Mouse (Mus musculus): ENCODE results near the gene Lhpp. TPM values are rescaled to one million over a fixed set of nuclear protein-coding genes. Genes with fewer than 3 reads are reported as not detected.

Lhpp gene
- polyA plus RNA-seq, 2 experiments: 5.6 to 6.0 TPM

GRCm38 (mm10) chr7:132589610-132590009 is 20.8 kb upstream of the Lhpp start:
- no peak for DNase-seq (ENCODE audit: low read depth in 3 of 3, low spot score in 3 of 3)
- no peak overlapping the region for H3K4me3 ChIP-seq (ENCODE audit: insufficient read depth in 1 of 2, low read depth in 2 of 2, low read length in 2 of 2)
- no peak overlapping the region for H3K4me2 ChIP-seq (ENCODE audit: low read depth)
- no peaks in the 10 kb centered on the region; a peak in 2 of 4 replicates for H3K4me1 ChIP-seq (replicated peaks; ENCODE audit: control insufficient read depth in 2 of 2, insufficient read depth in 2 of 2, low read length in 1 of 2)
- no peak for TF ChIP-seq EP300 (IDR thresholded peaks at IDR 0.05; ENCODE audit: low read depth)
- H3K9ac ChIP-seq (replicated peaks): no peak overlapping the region
- H3K27ac ChIP-seq: no peak overlapping the region
- ATAC-seq (ENCODE audit: insufficient read depth): no peak
- H3K9me3 ChIP-seq (ENCODE audit: control insufficient read depth, low read length): no peaks in the 10 kb centered on the region
- H3K36me3 ChIP-seq (replicated peaks; ENCODE audit: control insufficient read depth, insufficient read depth, low read depth): no peaks in the 10 kb centered on the region
- 53% methylated on average over 5 of the region's 5 CpGs for WGBS (ENCODE audit: insufficient replicate concordance)
- no peaks in the 10 kb centered on the region for H3K27me3 ChIP-seq (ENCODE audit: control insufficient read depth, insufficient read depth, low read length)

GRCm38 (mm10) chr7:132593762-132594161 is 16.7 kb upstream of the Lhpp start:
- Histone ChIP-seq H3K27me3 (ENCODE audit: control insufficient read depth, insufficient read depth, low read length) (peaks cover 27% of the 10 kb centered on the region), H3K4me1 (replicated peaks; ENCODE audit: control insufficient read depth in 2 of 2, insufficient read depth in 2 of 2, low read length in 1 of 2) (peaks cover 3 to 16% of the 10 kb centered on the region in 2 experiments; a peak in 3 of 4 replicates), H3K9me3 (ENCODE audit: control insufficient read depth, low read length) (no peaks in the 10 kb centered on the region), H3K4me2 (ENCODE audit: low read depth) (no peak overlapping the region), H3K9ac (replicated peaks) (no peak overlapping the region), H3K36me3 (replicated peaks; ENCODE audit: control insufficient read depth, insufficient read depth, low read depth) (no peaks in the 10 kb centered on the region), H3K27ac (no peak overlapping the region), H3K4me3 (ENCODE audit: insufficient read depth in 1 of 2, low read depth in 2 of 2, low read length in 2 of 2) (no peak overlapping the region)
- 62% methylated on average over 2 of the region's 2 CpGs for WGBS (ENCODE audit: insufficient replicate concordance)
- DNase-seq (ENCODE audit: low read depth in 3 of 3, low spot score in 3 of 3): no peak
- no peak for ATAC-seq (ENCODE audit: insufficient read depth)
- no peak for TF ChIP-seq EP300 (IDR thresholded peaks at IDR 0.05; ENCODE audit: low read depth)
- no peak for TF ChIP-seq CTCF (IDR thresholded peaks at IDR 0.05; ENCODE audit: low read depth)

- H3K36me3 ChIP-seq (replicated peaks; ENCODE audit: control insufficient read depth, insufficient read depth, low read depth): no peaks in the 10 kb centered on the region
- no peak for ATAC-seq (ENCODE audit: insufficient read depth)
- no peak overlapping the region for H3K9ac ChIP-seq (replicated peaks)
- H3K27ac ChIP-seq: no peak overlapping the region
- TF ChIP-seq CTCF (IDR thresholded peaks at IDR 0.05; ENCODE audit: low read depth) (no peak), EP300 (IDR thresholded peaks at IDR 0.05; ENCODE audit: low read depth) (no peak)
- no peak for DNase-seq (ENCODE audit: low read depth in 3 of 3, low spot score in 3 of 3)
- no peaks in the 10 kb centered on the region for H3K9me3 ChIP-seq (ENCODE audit: control insufficient read depth, low read length)
- H3K4me3 ChIP-seq (ENCODE audit: insufficient read depth in 1 of 2, low read depth in 2 of 2, low read length in 2 of 2): no peak overlapping the region
- H3K4me2 ChIP-seq (ENCODE audit: low read depth): no peak overlapping the region
- WGBS (ENCODE audit: insufficient replicate concordance): 74% methylated on average over 2 of the region's 2 CpGs
- peaks cover 33% of the 10 kb centered on the region for H3K27me3 ChIP-seq (ENCODE audit: control insufficient read depth, insufficient read depth, low read length)
- H3K4me1 ChIP-seq (replicated peaks; ENCODE audit: control insufficient read depth in 2 of 2, insufficient read depth in 2 of 2, low read length in 1 of 2): peaks cover 3 to 16% of the 10 kb centered on the region in 2 experiments; a peak in 3 of 4 replicates
Measured at GRCm38 (mm10) chr7:132594325-132594724, 16.1 kb upstream of the Lhpp start.

- Histone ChIP-seq H3K4me3 (ENCODE audit: insufficient read depth in 1 of 2, low read depth in 2 of 2, low read length in 2 of 2) (no peak overlapping the region), H3K9me3 (ENCODE audit: control insufficient read depth, low read length) (no peaks in the 10 kb centered on the region), H3K36me3 (replicated peaks; ENCODE audit: control insufficient read depth, insufficient read depth, low read depth) (no peaks in the 10 kb centered on the region), H3K4me1 (replicated peaks; ENCODE audit: control insufficient read depth in 2 of 2, insufficient read depth in 2 of 2, low read length in 1 of 2) (peaks cover 3 to 16% of the 10 kb centered on the region in 2 experiments; a peak in 3 of 4 replicates), H3K9ac (replicated peaks) (no peak overlapping the region), H3K27me3 (ENCODE audit: control insufficient read depth, insufficient read depth, low read length) (peaks cover 47% of the 10 kb centered on the region), H3K4me2 (ENCODE audit: low read depth) (peak overlapping the region; percentile 41), H3K27ac (no peak overlapping the region)
- TF ChIP-seq EP300 (IDR thresholded peaks at IDR 0.05; ENCODE audit: low read depth): peak; percentile 83
- TF ChIP-seq CTCF (IDR thresholded peaks at IDR 0.05; ENCODE audit: low read depth): no peak
- peak; percentile 30 to 45 (median 42) for DNase-seq (ENCODE audit: low read depth in 3 of 3, low spot score in 3 of 3)
- WGBS (ENCODE audit: insufficient replicate concordance): 17% methylated on average over 3 of the region's 3 CpGs
- peak; percentile 77 for ATAC-seq (ENCODE audit: insufficient read depth)
Measured at GRCm38 (mm10) chr7:132595787-132596186, 14.7 kb upstream of the Lhpp start.

- Histone ChIP-seq H3K4me3 (ENCODE audit: insufficient read depth in 1 of 2, low read depth in 2 of 2, low read length in 2 of 2) (peak overlapping the region; percentile 49 to 55), H3K27me3 (ENCODE audit: control insufficient read depth, insufficient read depth, low read length) (peaks cover 56% of the 10 kb centered on the region)
- WGBS (ENCODE audit: insufficient replicate concordance): 5% methylated on average over 26 of the region's 26 CpGs
Measured at GRCm38 (mm10) chr7:132596557-132597250, 13.7 kb upstream of the Lhpp start.

More at GRCm38 (mm10) chr7:132596557-132597250, 13.7 kb upstream of the Lhpp start:
- H3K9me3 ChIP-seq (ENCODE audit: control insufficient read depth, low read length): no peaks in the 10 kb centered on the region
- no peak overlapping the region for H3K9ac ChIP-seq (replicated peaks)
- no peak overlapping the region for H3K27ac ChIP-seq
- H3K4me1 ChIP-seq (replicated peaks; ENCODE audit: control insufficient read depth in 2 of 2, insufficient read depth in 2 of 2, low read length in 1 of 2): peaks cover 3 to 16% of the 10 kb centered on the region in 2 experiments; a peak in 3 of 4 replicates
- H3K36me3 ChIP-seq (replicated peaks; ENCODE audit: control insufficient read depth, insufficient read depth, low read depth): no peaks in the 10 kb centered on the region
- H3K4me2 ChIP-seq (ENCODE audit: low read depth): peak overlapping the region; percentile 77
- DNase-seq (ENCODE audit: low read depth in 3 of 3, low spot score in 3 of 3) (no peak), ATAC-seq (ENCODE audit: insufficient read depth) (peak; percentile 41; the same call in 1 of the 2 replicates)
- TF ChIP-seq CTCF (IDR thresholded peaks at IDR 0.05; ENCODE audit: low read depth): peak; percentile 54
- TF ChIP-seq EP300 (IDR thresholded peaks at IDR 0.05; ENCODE audit: low read depth): no peak
